Comparison of ENCODE assay signal across 17 mouse cellular contexts in the genomic region with DNA sequence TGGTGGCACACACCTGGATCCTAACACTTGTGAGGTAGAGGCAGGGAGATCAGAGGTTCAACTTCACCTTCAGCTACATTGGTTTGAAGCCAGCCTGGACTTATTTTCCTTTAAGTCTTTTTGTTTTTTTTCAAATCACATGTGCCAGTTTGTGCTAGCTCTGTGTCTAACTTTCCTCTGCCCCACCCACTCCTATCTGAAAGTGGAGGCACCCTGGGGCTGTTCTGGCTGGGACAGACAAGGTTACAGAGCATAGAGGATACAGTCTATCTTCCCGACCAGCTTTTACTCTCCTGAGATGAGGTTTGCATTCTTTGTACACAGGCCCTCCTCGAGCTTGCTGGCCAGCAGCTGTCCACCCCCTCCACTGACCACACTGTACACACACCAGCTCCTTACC. TPM values are rescaled to one million over a fixed set of nuclear protein-coding genes. Genes with fewer than 3 reads are reported as not detected.
DNase-seq lines count a peak whose midpoint lies in the region; ATAC-seq lines count a peak whose summit lies in the region.
"Had no signal": no experiment of that assay in that cellular context is flagged by ENCODE, and none has a peak within 500 bp of the region (broad histone marks: within the 10 kb centered on the region; RNA-seq: fewer than 3 reads in every experiment).

No protein-coding gene starts in this region.

- H3K27ac ChIP-seq in midbrain, embryonic 13.5 days, result no peak overlapping the region
- H3K27ac ChIP-seq: embryonic facial prominence, embryonic 12.5 days; heart, embryonic 13.5 days; hindbrain, embryonic 14.5 days had no signal

- H3K4me3 ChIP-seq in erythroblast, embryonic 14.5 days (replicated peaks), result peak overlapping the region; percentile 39
- no peak overlapping the region for H3K4me3 ChIP-seq in midbrain, embryonic 13.5 days (replicated peaks)
- H3K4me3 ChIP-seq: embryonic facial prominence, embryonic 12.5 days; heart, embryonic 13.5 days; myocyte had no signal

- peak; percentile 77 for ATAC-seq in megakaryocyte progenitor cell, adult 5-6 weeks (replicated peaks; ENCODE audit: poor library complexity)
- no peak for ATAC-seq in midbrain, embryonic 13.5 days
- ATAC-seq: forebrain, embryonic 14.5 days had no signal

- no peaks in the 10 kb centered on the region for H3K27me3 ChIP-seq in erythroblast, embryonic 14.5 days (ENCODE audit: control insufficient read depth)
- no peaks in the 10 kb centered on the region for H3K27me3 ChIP-seq in midbrain, embryonic 13.5 days
- H3K27me3 ChIP-seq: embryonic facial prominence, embryonic 12.5 days; heart, embryonic 13.5 days had no signal

- peaks cover 78% of the 10 kb centered on the region for H3K4me1 ChIP-seq in erythroblast, embryonic 14.5 days (ENCODE audit: control insufficient read depth)
- H3K4me1 ChIP-seq in midbrain, embryonic 13.5 days (replicated peaks), result peaks cover 17% of the 10 kb centered on the region

- H3K4me2 ChIP-seq in midbrain, embryonic 13.5 days (replicated peaks), result no peak overlapping the region
- H3K4me2 ChIP-seq: embryonic facial prominence, embryonic 12.5 days; heart, embryonic 13.5 days; hindbrain, embryonic 14.5 days had no signal

- peaks cover 4% of the 10 kb centered on the region; the same call in 1 of the 2 replicates for H3K9me3 ChIP-seq in erythroblast, embryonic 14.5 days (ENCODE audit: control insufficient read depth, low read length)
- no peaks in the 10 kb centered on the region for H3K9me3 ChIP-seq in midbrain, embryonic 13.5 days
- H3K9me3 ChIP-seq: embryonic facial prominence, embryonic 12.5 days; heart, embryonic 13.5 days had no signal

- peaks cover 12% of the 10 kb centered on the region for H3K36me3 ChIP-seq in erythroblast, embryonic 14.5 days (ENCODE audit: control insufficient read depth)
- no peaks in the 10 kb centered on the region; the same call in 1 of the 2 replicates for H3K36me3 ChIP-seq in midbrain, embryonic 13.5 days

- 60% methylated on average over 2 of the region's 2 CpGs for WGBS in midbrain, embryonic 13.5 days

- DNase-seq in heart, adult 11 months, result peak; percentile 78
- DNase-seq in heart, postnatal 4 days, result no peak
- peak; percentile 43 for DNase-seq in MEL-GATA-1-ER (ENCODE audit: extremely low read depth, low read depth)
- no peak for DNase-seq in thymus, adult 18-20 months
- no peak for DNase-seq in retina, embryonic 14.5 days (ENCODE audit: low spot score)
- DNase-seq: cerebellum, postnatal 10 days; kidney, adult 2 months; kidney, postnatal 4 days; layer of hippocampus, postnatal 36 days had no signal

- H3K9ac ChIP-seq in midbrain, embryonic 13.5 days (replicated peaks), result no peak overlapping the region
- H3K9ac ChIP-seq: embryonic facial prominence, embryonic 12.5 days; heart, embryonic 13.5 days; hindbrain, embryonic 14.5 days had no signal

RNA-seq across cellular contexts. Expression of a gene that starts 2.7 kb away (rescaled TPM):
- 100 to 1,000 TPM in 1 of 2 experiments, 10 to 100 TPM in 1; 99.3 to 107 TPM for total RNA-seq in heart, postnatal 4 days (2021)
- 4.1 and 5.1 TPM in 2 replicates for polyA plus RNA-seq in erythroblast, embryonic 14.5 days (2012)
- 61.9 and 66.9 TPM in 2 replicates for total RNA-seq in megakaryocyte progenitor cell, adult 5-6 weeks (2015)
- 55.0 and 64.9 TPM in 2 replicates for total RNA-seq in megakaryocyte progenitor cell, adult 5-6 weeks (2017)
- 294 and 313 TPM in 2 replicates for polyA plus RNA-seq in midbrain, embryonic 13.5 days (2015; fragmentation: Nextera tagmentation; extraction: Ambion mirVana)

RNA-seq across cellular contexts. Expression of a gene that starts 52.8 kb away (rescaled TPM):
- total RNA-seq in heart, postnatal 4 days (2021), result 10 to 100 TPM; 10.8 to 11.3 TPM
- not detected in 2 replicates for polyA plus RNA-seq in erythroblast, embryonic 14.5 days (2012)
- total RNA-seq in megakaryocyte progenitor cell, adult 5-6 weeks (2015), result 3.6 and 4.0 TPM in 2 replicates
- 4.4 and 10.1 TPM in 2 replicates for total RNA-seq in megakaryocyte progenitor cell, adult 5-6 weeks (2017)
- 9.1 and 10.5 TPM in 2 replicates for polyA plus RNA-seq in midbrain, embryonic 13.5 days (2015; fragmentation: Nextera tagmentation; extraction: Ambion mirVana)

Comparison
In these comparisons a context has a peak if more than half of its experiments do, and no peak if none do; other contexts are left out.
1. DNase-seq: peak in heart, adult 11 months (single experiment) and MEL-GATA-1-ER (single experiment); none in heart, postnatal 4 days (single experiment), thymus, adult 18-20 months (0 of 2) and retina, embryonic 14.5 days (single experiment).